Mouse (Mus musculus): ENCODE results near the gene Hs6st2.

The Hs6st2 gene

DNA sequence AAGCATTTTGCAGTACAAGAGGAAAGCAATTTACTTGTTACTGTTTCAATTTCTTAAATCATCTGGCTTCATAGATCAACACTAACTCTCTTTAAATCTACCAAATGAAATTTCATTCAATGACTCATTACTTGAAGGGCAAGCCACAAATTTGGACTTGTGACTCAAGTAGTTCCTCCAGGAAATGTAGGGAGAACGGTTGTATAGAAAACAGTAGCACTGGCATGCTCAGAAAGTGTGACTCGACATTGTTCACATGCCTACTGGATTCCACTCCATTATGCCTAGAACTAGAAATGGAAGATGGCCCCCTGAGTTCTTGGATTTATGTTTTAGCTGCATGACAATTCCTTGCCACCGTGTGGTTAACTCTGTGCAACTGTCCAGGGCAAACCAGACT lies 100.0 kb downstream of the Hs6st2 start:
- no peak for DNase-seq

DNA sequence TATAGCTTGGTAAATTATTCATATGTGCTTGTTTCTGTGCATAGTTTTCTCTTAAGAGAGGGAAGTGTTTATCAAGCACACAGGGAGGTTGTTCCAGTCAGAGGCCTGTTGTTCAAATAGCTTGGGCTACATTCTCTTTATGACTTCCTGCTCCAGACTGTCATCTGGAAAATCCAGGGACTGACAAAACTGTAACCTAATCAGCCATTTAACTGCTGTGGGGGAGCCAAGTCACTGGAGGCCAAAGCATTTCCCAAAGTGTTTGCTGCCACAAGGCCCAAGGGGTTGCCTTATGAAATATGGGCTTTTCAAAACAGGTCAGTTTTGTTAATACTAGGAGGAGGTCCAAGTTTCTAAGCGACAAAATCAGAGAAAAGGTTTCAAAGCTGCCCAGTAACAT lies 119.8 kb downstream of the Hs6st2 start:
- DNase-seq: no peak

DNA sequence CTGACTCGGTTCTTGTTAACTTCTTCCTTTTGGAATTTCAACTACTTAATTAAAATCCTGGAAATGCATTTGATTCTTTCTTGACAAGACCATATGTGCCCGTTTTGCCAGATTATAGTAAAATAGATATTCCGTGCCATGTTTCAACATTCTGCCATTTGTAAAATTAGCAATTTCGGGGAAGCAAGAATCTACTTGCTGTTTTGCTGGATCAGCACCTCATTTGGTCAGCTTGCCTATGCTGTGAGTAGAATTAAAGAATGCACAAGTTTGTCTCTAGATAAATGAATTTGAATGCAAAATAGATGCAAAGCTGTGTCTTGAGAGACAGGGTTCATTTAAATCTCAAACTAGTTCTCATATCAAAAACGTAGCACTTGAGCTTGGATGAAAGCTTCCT lies 142.0 kb downstream of the Hs6st2 start:
- DNase-seq: no peak

DNA sequence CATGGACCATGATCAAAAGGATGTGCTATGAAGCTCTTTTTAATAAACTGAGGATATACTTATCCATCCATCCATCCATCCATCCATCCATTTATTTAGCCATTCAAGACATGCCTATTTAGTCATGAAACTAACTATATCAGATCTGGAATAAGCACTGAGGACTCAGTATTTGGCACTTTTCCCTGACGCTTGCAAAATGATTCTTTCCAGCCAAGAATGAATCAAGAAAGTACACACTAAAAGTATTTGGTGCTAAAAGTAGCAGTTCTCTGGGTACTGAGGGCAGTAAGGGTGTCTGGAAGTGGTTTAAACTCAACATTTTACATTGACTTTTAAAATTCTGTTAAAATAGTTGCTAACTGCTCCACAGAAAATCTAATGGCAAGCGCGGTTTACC lies 144.6 kb downstream of the Hs6st2 start:
- no peak for DNase-seq

DNA sequence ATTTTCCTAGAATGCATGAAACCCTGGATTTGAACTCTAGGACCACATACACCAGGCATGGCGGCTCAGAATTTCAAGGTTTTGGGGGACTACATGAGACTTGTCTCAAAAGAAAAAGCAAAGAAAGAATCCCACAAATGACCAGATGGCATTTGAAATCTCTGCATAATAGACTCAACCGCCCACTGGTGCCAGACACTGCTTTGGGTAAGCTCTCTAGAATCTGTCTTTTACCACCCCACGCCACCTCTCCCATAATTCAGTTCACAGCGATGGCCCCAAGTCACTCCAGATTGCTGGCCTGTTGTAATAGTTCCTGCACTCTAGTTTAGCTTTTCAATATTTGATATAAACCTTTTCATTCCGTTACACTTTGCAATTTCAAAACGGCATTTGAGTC lies 146.4 kb downstream of the Hs6st2 start:
- DNase-seq: no peak

DNA sequence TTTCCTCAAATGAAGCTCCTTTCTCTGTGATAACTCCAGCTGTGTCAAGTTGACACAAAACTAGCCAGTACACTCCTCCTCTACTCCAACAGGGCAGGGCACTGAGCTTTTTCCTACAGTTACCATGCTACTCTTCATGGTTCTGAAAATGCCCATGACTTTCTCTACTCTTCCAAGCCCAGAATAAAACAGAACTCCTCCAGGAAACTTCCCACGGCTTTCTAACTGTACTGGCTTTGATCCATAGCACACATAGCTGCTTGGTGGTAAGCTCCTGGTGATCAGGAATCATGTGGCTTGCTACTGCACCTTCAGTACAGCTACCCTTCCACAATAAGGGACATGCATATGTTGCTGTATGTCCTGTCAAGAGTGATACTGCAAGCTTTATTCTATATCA lies 150.5 kb downstream of the Hs6st2 start:
- DNase-seq: no peak

DNA sequence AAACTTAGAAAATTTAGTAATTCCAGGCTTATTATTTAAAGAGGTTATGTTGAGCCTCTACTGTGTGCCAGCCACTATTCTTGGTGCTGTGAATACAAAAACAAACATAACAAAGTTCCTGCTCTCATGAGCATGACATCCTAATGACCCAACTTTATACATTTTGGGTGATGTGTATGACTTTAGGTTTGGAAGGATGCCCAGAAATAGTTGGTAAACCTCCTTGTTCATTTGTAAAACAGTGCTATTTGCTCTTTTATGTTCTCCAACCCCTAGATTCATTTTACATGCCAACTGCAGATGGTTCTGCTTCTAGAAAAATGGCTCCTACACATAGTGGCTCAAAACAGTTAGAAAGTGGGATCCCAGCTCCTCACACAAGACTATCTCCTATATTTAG lies 153.1 kb downstream of the Hs6st2 start:
- DNase-seq: no peak

DNA sequence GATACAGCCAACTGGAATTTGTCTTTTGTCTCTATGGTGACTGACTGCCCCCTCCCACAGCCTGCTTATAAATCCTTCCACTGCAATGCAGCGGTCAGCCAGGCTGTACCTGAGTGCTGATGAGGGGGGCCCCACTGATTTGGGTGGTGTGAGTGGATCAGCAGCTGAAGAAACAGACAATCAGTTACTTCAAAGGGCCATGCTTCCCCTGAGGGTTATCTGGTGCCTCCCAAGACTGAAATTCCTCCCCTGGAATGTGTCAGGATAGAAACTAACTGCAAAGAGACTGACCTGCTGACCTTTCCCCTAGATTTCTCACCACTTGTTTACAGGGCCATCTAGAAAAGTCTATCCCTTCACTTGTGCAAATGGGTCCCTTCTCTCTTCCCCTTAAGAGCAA lies 166.8 kb downstream of the Hs6st2 start:
- no peak for DNase-seq

DNA sequence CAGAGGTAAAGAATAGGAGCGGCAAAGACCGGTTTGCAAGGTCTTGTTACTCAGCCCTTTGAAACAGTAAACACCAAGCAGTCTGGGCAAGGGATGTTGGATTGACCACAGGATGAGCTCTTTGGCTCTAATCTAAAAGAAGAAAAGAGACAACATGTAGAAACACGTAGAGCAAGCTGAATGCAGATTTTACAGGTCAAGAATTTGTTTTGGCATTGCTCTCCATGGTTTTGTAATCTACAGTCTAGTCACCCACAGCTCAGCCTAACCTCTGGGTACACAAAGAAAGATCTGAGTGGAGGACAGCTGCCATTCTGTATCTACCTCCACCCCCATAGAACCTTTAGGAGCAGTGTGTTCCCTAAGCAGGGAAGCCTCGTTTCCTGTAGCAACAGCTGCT lies 175.1 kb downstream of the Hs6st2 start:
- no peak for DNase-seq

DNA sequence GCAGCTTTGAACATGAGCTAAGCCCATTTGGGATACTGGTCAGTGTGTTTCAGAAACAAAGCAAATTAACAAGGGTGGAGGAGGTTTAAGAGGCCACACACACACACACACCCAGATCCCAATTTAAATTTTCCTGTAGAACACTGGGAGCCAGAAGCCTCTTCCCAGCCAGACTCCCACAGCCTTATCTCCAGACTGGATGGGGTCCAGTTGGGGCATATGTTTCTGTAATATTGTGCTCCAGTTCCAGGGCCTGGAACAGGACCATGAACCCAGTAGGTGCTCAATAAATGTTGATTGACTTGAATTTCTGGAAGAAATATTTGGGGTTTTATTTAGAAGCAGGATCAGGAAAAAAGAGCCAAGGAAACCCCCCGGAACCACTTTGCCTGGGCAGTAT lies 176.0 kb downstream of the Hs6st2 start:
- no peak for DNase-seq

DNA sequence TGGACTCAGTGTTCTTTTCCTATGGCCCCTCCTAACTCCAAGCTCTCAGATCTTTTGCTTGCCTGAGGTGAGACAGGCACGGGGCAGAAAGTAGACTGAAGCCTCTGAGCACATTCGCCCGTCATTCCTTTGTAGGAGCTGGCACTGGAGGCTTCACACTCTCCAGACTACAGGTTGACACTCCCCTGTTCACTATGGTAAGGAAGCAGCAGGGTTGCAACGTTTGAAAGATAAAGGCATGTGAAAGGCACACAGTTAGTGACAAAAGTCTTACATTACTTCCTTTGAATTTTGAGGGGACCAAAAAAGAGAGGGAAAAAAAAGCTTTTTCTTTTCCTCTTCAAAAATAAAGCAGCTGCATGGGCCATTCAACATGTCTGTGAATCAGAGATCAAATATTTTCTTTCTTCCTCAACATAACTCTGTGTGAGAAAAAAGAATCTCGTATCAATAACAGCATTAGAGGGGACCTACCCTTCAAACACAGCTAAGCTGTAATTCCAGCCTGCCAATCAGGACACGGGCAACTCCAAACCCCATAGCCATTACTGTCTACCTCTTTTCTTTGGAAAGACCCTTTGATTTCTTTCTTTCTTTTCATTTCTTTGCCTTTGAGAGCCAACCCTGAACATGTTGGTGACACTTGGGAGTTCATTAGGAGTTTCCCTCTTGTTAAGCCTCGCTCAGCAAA lies 177.7 kb downstream of the Hs6st2 start:
- DNase-seq: no peak

DNA sequence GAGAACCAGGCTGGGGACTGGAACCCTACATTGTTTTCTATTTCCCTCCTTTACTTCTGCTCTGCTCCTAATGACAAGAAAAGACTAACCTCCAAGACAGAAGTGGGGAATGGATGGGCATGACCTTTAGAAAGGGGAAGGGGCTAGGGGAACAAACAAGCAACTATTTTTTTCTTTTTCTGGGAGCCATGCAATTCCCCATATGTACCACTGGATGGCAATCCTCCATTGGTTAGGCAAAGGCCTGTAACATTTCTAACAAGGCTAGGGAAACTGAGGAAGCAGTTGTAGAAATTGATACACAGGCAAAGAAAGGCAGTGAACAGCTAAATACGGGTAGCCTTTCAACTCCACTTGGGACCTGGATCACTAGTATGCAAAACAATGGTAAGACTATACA lies 183.8 kb downstream of the Hs6st2 start:
- DNase-seq: no peak

DNA sequence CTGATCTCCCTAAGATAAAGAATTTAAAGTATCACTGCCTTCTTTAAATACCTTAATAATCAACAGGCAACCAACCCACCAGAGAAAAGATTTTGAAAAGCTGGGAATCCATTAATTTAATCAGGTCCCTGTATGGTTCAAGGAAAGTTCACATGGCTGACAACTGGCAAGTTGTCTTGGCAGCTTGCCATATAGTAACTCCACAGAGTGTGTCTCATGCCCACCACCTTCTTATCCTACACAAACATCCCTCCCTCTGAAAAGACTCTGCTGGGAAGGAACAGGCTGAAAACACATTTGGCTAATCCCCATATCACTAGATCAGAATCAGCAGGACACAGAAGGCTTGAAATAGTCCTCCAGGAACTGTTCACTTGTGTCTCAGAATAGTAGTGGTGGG lies 193.3 kb downstream of the Hs6st2 start:
- DNase-seq: no peak

DNA sequence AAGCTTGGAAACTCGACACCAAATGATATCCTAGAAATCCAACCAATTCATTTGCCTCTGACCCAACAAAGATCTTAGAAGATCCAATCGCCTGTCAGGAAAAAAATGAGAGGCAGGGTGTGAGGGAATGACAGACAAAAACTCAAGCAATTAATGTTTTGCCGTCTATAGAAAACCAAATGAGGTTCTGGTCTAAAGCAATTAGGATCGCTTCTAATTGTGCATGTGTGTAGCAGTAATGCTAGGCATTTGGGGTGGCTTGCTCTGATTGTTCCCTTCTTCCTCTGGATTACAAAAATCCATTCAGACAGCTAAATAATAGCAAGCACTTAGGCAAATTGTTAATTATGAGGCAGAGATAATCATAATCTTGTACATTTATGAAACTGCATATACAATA lies 212.2 kb downstream of the Hs6st2 start:
- no peak for DNase-seq

DNA sequence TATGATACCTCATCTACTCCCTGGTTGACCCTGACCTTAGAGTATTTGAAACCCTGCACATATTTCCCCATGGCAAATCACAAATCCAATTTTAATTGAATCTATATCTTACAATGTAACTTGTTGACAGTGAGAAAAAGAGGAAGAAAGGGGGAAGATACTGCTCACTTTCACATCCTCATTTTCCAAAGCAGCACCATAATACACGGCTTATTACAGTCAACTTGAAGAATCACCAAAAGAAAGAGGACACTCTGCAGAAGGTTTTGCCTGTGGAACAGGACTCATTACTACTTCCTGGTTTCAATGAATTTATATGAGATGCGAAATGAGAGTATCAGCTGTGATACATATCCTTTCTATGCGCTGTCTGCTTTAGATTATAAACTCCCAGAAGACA lies 220.2 kb downstream of the Hs6st2 start:
- no peak for DNase-seq

DNA sequence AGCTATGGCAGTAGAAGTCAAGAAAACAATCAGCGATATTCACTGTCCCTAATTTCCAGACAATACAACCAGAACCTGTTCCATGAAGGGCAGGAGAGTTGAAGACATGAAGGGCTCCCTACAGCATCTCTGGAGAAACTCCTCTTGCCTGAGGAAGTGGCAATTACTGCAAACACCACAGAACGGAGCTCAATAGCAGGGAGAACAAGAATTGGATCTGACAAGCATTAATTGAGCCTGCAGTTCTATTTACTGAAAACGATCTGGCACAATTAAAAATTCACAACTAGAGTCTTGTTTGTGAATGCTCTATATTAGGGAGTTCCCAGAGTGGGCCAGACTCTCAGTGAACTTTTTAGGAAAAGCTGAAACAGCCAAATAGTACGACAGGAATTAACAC lies 238.3 kb downstream of the Hs6st2 start:
- DNase-seq: no peak

DNA sequence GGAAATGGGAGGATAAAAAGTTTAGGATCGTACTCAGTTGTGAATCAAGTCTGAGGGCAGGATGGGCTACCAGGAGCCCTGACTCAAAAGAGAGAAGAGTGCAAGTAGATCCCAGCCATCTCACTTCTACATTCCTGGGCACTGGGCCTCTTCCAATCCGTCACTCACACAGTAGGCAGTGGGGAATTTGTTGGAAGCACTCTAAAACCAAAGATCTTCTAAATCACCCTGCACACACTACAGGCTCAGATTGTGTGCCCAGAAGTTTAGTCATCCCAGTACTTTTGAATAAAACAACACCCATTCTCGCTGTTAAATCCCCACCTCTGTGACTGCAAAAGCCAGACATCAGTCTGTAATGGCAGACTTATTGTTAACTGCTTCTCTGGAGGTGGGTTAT lies 249.9 kb downstream of the Hs6st2 start:
- DNase-seq: no peak

DNA sequence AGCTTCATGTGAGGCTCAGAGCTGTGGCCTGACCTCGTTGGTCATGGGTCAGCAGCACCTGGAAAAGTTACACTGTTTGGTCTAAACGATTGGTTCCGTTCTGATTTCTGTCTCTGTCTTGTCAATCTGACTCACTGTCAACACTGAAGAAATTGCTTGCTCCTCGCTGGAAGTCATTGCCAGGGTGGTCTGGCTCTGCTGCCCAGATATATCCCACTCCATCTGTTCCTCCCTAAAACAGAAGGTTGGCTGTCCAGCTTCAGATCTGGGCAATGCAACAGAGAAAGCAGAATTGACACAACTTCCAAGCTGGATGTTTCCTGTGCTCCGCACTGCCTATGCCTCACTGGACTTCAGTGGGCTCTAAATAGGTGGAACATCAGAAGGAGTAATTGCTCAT lies 256.6 kb downstream of the Hs6st2 start:
- no peak for DNase-seq

DNA sequence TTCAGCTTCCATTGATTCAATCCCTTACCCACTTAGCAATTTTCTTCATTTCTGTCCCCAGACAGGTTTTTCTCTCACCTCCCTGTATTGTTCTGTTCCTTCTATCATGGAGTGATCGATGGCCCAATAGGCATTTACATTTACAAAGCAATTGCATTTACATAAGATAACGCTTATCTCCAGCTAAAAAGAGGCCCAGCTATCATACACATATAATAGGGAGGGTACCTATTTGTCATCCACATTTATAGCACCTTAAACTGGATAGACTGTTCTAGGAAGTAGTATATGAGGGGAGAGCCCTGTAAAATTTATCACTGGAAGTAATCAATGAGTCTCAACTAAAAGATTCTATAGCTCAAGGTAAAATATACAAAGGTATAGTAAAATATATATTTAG lies 271.4 kb downstream of the Hs6st2 start:
- no peak for DNase-seq

DNA sequence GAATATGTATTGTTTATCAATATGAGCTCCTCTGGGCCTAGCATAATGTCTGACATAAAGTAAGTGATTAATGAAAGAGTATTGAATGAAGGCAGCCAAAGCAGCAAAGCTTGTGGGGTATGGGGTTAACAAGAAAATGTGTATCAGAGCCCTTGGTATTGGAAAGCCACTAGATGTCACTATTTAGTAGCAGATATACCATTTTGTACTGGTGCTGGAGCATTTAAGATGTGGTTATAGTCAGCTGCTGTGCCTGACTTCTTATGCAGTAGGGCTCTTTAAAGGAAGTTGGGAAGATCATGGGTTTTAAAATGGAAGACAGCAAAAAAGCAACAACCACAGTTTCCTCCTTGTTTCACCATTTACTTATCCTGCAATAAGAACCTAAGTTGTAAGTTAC lies 284.2 kb downstream of the Hs6st2 start:
- DNase-seq: no peak

DNA sequence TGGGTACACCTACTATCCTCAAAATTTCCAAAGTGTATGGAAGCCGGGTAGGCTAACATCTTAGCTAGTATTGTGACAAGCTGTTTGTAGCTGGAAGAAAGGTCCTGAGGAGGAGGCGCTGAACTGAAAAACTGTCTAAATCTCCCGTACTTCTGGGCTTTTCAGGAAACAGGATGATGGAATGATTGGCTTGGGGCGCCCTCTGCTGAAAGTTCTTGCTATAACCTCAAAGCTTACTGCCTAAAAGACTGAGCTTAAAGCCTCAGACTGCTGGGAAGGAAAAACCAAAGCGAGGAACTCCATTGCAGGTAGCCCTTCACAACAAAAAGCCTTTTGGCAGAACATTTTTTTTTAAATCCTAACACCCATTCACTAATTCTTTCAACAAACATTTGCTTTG lies 307.0 kb downstream of the Hs6st2 start:
- peak; percentile 75 for DNase-seq

DNA sequence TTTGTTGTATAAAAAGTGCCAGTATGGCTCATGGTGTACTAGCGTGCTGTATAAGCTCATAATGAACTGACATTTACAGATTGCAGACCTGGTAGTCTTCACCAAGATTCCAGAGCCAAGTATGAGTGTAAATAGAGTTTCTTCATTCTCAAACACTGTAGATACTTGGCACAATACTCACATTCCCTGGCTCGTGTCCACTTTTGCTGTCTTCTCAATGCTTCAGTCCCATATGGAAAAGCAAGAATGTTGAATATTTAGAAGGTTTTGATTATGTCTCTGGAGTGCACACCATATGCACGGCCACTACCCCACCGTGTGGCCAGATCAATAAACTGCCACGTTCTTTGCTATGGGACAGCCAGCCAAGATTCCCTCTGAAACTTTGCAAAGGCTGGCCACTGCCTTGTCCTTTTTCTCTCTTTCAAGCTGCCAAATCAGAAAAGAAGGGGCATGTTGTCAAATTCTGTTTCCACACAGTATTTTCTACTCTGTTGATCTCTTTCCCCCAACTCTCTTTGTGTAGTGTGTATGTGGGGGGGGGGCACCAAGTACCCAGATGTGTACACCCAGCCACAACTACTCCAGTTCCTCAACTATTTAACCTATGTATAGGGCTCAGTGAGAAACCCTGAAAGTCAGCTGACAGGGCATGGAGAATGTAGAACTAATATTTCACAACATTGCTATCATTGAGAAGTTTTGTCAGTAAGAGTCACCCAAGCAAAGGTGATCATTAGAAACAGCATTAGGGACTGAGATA lies 309.0 kb downstream of the Hs6st2 start:
- no peak for DNase-seq

DNA sequence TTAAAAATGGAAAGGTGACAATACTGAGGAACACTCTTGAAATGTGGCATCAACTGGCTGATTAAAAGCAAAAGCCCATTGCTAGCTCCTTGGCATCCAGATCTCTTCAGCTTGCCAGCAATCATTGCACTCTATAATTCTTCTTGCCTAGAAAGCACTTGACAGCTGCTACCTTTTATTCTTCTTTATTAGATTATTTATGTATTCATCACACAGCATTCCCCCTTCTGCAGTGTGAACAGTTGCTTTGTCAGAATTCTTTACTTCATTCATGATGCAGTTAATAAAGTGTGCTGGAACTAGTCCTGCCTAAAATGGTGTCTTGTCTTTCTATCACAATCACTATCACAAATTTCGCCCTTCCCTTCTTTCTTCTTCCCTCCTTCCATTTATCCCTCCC lies 332.0 kb downstream of the Hs6st2 start:
- no peak for DNase-seq

DNA sequence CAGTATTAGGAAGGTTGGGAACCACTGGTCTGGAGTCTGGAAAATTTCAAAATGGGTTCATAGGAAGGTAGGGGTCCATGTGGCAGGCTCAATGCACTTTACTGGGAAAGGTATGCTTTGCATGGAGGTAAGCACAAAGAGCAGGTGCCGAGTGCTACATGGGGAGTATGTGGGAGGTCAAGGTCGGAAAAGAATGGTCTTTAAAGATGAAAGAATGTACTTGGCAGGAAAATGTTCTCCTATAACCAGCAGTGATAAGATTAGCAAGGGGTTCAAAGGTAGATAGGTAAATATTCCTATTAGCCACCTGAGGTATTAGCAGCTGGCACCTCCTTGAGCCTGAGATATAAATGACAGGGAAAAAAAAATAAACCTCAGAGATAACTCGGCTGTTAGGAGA lies 338.1 kb downstream of the Hs6st2 start:
- no peak for DNase-seq
